Mouse (Mus musculus): Measurements from ENCODE around the gene Rgs10.
"Not testable (repeated sequence)": the region's sequence is repeated elsewhere in the genome, so short reads cannot be mapped to it uniquely, and the experiment has no call there.

The Rgs10 gene

GRCm38 (mm10) chr7:128342691-128343090 lies 75.9 kb downstream of the Rgs10 start:
- DNase-seq (ENCODE audit: low spot score) = not testable (repeated sequence)

GRCm38 (mm10) chr7:128340321-128340720 lies 78.2 kb downstream of the Rgs10 start:
- not testable (repeated sequence) for DNase-seq (ENCODE audit: low spot score)

GRCm38 (mm10) chr7:128332896-128333295 lies 85.7 kb downstream of the Rgs10 start:
- no peak for DNase-seq (ENCODE audit: low spot score)

- DNase-seq (ENCODE audit: low spot score) = no peak
Observed at GRCm38 (mm10) chr7:128330981-128331380, 87.6 kb downstream of the Rgs10 start.

GRCm38 (mm10) chr7:128324977-128325376 lies 93.6 kb downstream of the Rgs10 start:
- DNase-seq (ENCODE audit: low spot score) = no peak

All from T-cell, adult 2 months (primary cell).